Mouse (Mus musculus): ENCODE measurements at regions not wholly inside any gene's neighbourhood (a gene's known extent, or its start where the extent isn't known, plus 50 kb on each side); places are given as distances from the start of the nearest gene placed in this dataset.

GRCm38 (mm10) chr1:95425420-95425819, 112.0 kb downstream of the Fam174a start:
- TF ChIP-seq CTCF (conservative IDR thresholded peaks at IDR 0.05 in 1 of 2, IDR thresholded peaks at IDR 0.05 in 1 of 2; ENCODE audit: low read depth in 2 of 2, low read length in 2 of 2) (no peak), KAT2A (IDR thresholded peaks at IDR 0.05; ENCODE audit: insufficient replicate concordance, low read length) (no peak), POLR2A (IDR thresholded peaks at IDR 0.05; ENCODE audit: low read depth, low read length) (no peak), ZMIZ1 (IDR thresholded peaks at IDR 0.05; ENCODE audit: low read depth, low read length) (no peak), ZC3H11A (IDR thresholded peaks at IDR 0.05; ENCODE audit: low read depth, low read length) (no peak), RAD21 (IDR thresholded peaks at IDR 0.05; ENCODE audit: low read depth, low read length) (no peak), TCF12 (IDR thresholded peaks at IDR 0.05; ENCODE audit: low read depth, low read length) (no peak), ELF1 (IDR thresholded peaks at IDR 0.05; ENCODE audit: low read depth, low read length) (no peak), ETS1 (conservative IDR thresholded peaks at IDR 0.05; ENCODE audit: low read depth, low read length) (no peak), TBP (conservative IDR thresholded peaks at IDR 0.05; ENCODE audit: low read depth, low read length) (no peak)
